Mouse (Mus musculus) intestine, embryonic 14.5 days (tissue): ENCODE measurements around the gene Meis2. TPM values are rescaled to one million over a fixed set of nuclear protein-coding genes. Genes with fewer than 3 reads are reported as not detected.

ENCODE experiments used
- ATAC-seq: fragments of 200-750 bp; cut with Nextera tagmentation; replicated peaks from 2 replicates; pipeline ENCODE4 v1.8.0; 2017; ENCODE audit warnings: low read depth, moderate number of reproducible peaks, moderate TSS enrichment, moderate library complexity; ENCODE audit not compliant: low FRiP score, low TSS enrichment
- DNase-seq: peaks from one replicate; pipeline ENCODE4 v3.0.0-alpha.2; 2018; ENCODE audit warnings: low spot score
- H3K27ac ChIP-seq: fragments of 300-500 bp; sonication (generic); 2 replicates; pipeline ENCODE4 v1.5.1; 2014; ENCODE audit warnings: low read depth, mild to moderate bottlenecking, control low read depth
- H3K27me3 ChIP-seq: fragments of 300-500 bp; sonication (generic); replicated peaks from 2 replicates; pipeline ENCODE4 v1.6.1; 2014; ENCODE audit warnings: low read length, control low read depth; ENCODE audit not compliant: control insufficient read depth, insufficient read depth
- H3K36me3 ChIP-seq: fragments of 300-500 bp; sonication (generic); 2 replicates; pipeline ENCODE4 v1.6.1; 2014; ENCODE audit warnings: low read length, control low read depth; ENCODE audit not compliant: control insufficient read depth, insufficient read depth
- H3K4me1 ChIP-seq: fragments of 300-500 bp; sonication (generic); replicated peaks from 2 replicates; pipeline ENCODE4 v1.6.1; 2014; ENCODE audit warnings: low read length, control low read depth, mixed read lengths; ENCODE audit not compliant: control insufficient read depth, insufficient read depth
- H3K4me2 ChIP-seq: fragments of 300-500 bp; sonication (generic); 2 replicates; pipeline ENCODE4 v1.6.1; 2014; ENCODE audit warnings: low read length
- H3K4me3 ChIP-seq: fragments of 300-500 bp; sonication (generic); 2 replicates; pipeline ENCODE4 v1.5.1; 2014; ENCODE audit warnings: low read depth, low read length, control low read depth, mixed read lengths
- H3K9ac ChIP-seq: fragments of 300-500 bp; sonication (generic); 2 replicates; pipeline ENCODE4 v1.6.1; 2014; ENCODE audit warnings: mild to moderate bottlenecking, low read length
- H3K9me3 ChIP-seq: fragments of 300-500 bp; sonication (generic); 2 replicates; pipeline ENCODE4 v1.6.1; 2016; ENCODE audit warnings: low read length, control low read depth; ENCODE audit not compliant: control insufficient read depth
- WGBS: fragments of 180-500 bp; shearing (Covaris S2); extraction: QIAGEN DNeasy Blood & Tissue Kit; methylation state at CpG from one replicate; pipeline ENCODE4 v1.1.7; 2014; 5-methylcytosine and 5-hydroxymethylcytosine counted together
- polyA plus RNA-seq: library from polyadenylated mRNA; unstranded; fragments of >200 nt; fragmentation: Nextera tagmentation; extraction: Ambion mirVana; gene quantifications from 2 replicates; pipeline ENCODE4 v1.2.1, GENCODE M21; 2014

The Meis2 gene
- polyA plus RNA-seq, 1 experiment from 2014 or later: 67.3 TPM

DNA sequence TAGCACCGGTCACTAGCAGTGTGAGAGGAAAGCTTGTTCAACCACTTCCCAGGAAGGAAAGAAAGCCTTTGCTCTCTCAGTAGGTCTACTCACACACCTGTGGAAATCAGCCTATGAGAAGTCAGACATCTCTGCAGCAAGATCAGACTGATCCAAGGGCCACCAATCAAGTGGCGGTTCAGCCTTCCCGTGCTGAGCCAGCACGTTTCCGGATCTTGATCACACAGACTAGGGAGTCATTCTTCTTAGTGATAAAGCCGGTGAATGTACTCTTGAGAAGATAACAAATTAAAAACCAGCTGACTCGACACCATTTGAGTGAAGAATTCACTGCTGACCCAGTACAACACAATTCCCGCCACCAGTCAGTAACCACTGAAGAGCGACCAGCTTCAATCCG is 50.1 kb downstream of the Meis2 start:
- Histone ChIP-seq H3K9ac (no peak overlapping the region), H3K4me3 (no peak overlapping the region), H3K9me3 (no peaks in the 10 kb centered on the region), H3K36me3 (peaks cover 40% of the 10 kb centered on the region), H3K27me3 (no peaks in the 10 kb centered on the region), H3K4me1 (peaks cover 7% of the 10 kb centered on the region; the same call in 1 of the 2 replicates), H3K27ac (no peak overlapping the region), H3K4me2 (no peak overlapping the region)
- no peak for ATAC-seq
- WGBS: 80% methylated on average over 10 of the region's 10 CpGs
- DNase-seq: no peak

DNA sequence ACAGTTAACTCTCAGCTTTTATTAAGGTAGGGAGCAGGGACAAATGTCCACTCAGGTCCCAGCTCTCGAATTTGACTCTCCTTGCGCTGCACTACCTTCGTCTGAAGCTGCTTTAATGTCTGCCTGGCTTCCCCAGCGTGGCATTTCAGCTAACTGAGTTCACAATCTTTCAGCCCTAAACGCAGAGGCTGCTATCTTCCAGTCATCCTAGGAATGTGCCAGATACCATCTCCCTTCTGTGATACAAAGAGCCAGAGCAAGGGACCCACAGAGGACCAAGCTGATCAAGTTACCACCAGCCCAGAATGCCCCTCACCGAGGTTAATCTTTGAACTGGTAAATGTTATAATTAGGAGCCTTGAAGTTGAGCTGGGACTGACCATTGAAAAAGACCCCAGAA is 55.2 kb downstream of the Meis2 start:
- Histone ChIP-seq H3K27me3 (no peaks in the 10 kb centered on the region), H3K4me1 (peaks cover 15% of the 10 kb centered on the region), H3K9ac (no peak overlapping the region), H3K27ac (no peak overlapping the region), H3K4me3 (no peak overlapping the region), H3K36me3 (peaks cover 39% of the 10 kb centered on the region), H3K9me3 (no peaks in the 10 kb centered on the region), H3K4me2 (no peak overlapping the region)
- DNase-seq: no peak
- 24% methylated on average over 6 of the region's 6 CpGs for WGBS
- ATAC-seq: no peak

DNA sequence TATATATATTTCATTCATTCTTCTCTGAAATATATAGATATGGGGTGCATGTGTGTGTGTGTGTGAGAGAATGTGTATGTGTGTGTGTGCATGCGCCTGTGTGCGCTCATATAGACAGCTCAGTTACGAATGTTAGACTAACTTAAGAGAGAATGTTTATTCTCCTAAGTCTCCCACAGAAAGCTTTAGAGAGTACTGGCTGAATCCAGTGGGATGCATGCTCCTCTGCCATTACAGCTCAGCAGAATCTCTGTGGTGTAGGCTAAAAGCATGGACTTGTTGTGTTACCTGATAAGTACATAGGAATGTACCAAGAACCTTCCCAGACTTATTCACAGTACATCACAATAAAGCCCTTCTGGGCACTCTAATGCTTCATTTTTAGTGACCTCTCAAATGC is 55.6 kb downstream of the Meis2 start:
- Histone ChIP-seq H3K4me3 (no peak overlapping the region), H3K27ac (no peak overlapping the region), H3K9me3 (no peaks in the 10 kb centered on the region), H3K4me1 (peaks cover 15% of the 10 kb centered on the region), H3K36me3 (peaks cover 40% of the 10 kb centered on the region; the same call in 1 of the 2 replicates), H3K4me2 (no peak overlapping the region), H3K27me3 (no peaks in the 10 kb centered on the region), H3K9ac (no peak overlapping the region)
- no peak for DNase-seq
- WGBS: 35% methylated on average over 3 of the region's 3 CpGs
- no peak for ATAC-seq

DNA sequence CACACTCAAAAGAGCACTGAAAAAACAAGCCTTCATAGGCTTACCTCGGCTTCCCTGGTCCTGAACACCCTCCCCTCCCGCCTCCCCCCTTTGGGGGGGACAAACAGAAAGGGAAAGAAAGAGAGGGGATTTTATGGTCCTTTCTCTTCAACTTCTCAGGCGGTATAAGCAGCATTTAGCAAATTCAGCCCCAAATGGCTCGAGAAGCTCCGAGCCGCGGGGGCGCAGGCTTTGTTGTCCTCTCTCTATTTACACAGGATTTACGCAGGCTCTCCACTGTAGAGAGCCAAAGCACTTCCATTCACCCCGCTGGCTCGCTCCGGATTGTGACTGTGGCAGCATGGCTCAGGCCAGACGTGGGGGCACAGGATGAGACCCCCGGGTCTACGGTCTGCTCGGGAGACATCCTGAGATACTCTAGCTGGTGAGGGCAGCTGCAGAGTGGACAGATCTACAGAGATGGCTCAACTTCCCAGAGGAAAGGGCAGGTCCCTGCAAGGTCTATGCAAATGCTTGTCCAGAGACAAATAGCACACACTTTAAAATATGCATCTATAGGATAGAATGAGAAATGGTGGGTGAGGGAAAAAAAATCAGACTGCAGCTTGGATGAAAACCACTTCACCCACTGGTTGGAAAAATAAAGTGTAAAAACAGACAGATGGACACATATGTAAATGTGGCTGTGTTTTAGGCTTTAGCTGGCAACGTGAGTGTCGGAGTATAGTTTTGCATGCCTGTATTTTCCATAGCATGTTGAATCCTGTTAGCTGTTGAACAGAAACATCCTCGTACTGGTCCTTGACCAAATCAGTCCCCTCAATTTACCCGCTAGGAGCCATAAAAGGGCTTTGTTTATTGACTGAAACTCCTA is 56.3 kb downstream of the Meis2 start:
- Histone ChIP-seq H3K4me3 (no peak overlapping the region), H3K27ac (no peak overlapping the region), H3K36me3 (peaks cover 40% of the 10 kb centered on the region), H3K9me3 (no peaks in the 10 kb centered on the region), H3K4me2 (peak overlapping the region; percentile 28), H3K4me1 (peaks cover 18% of the 10 kb centered on the region), H3K27me3 (no peaks in the 10 kb centered on the region), H3K9ac (no peak overlapping the region)
- ATAC-seq (no peak; the same call in 1 of the 2 replicates), DNase-seq (no peak)
- WGBS: 26% methylated on average over 20 of the region's 20 CpGs

DNA sequence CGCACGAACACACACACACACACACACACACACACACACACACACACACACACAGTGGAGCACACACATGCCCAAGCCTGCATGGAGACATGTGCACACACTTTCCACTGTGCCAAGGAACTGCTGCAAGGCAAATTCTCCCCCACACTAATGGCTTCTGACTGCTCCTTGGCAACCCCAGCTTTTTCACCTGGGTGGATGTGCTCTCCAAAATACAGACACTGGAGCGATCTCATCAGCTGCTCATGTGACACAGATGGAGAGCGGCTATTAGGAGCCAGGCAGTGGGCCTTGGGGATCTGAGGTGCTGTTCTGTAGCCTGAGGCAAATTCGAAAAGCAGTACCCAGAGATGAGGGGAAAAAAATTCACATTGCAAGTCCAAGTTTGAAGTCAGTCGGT is 63.3 kb downstream of the Meis2 start:
- Histone ChIP-seq H3K9me3 (no peaks in the 10 kb centered on the region), H3K27me3 (no peaks in the 10 kb centered on the region), H3K9ac (no peak overlapping the region), H3K4me3 (no peak overlapping the region), H3K27ac (no peak overlapping the region), H3K36me3 (peaks cover 63% of the 10 kb centered on the region), H3K4me1 (peaks cover 23% of the 10 kb centered on the region; the same call in 1 of the 2 replicates), H3K4me2 (no peak overlapping the region)
- DNase-seq: no peak
- WGBS: 61% methylated on average over 6 of the region's 6 CpGs
- ATAC-seq: 0 out of 2 replicates have a peak, but pooled peaks have one; percentile 20

DNA sequence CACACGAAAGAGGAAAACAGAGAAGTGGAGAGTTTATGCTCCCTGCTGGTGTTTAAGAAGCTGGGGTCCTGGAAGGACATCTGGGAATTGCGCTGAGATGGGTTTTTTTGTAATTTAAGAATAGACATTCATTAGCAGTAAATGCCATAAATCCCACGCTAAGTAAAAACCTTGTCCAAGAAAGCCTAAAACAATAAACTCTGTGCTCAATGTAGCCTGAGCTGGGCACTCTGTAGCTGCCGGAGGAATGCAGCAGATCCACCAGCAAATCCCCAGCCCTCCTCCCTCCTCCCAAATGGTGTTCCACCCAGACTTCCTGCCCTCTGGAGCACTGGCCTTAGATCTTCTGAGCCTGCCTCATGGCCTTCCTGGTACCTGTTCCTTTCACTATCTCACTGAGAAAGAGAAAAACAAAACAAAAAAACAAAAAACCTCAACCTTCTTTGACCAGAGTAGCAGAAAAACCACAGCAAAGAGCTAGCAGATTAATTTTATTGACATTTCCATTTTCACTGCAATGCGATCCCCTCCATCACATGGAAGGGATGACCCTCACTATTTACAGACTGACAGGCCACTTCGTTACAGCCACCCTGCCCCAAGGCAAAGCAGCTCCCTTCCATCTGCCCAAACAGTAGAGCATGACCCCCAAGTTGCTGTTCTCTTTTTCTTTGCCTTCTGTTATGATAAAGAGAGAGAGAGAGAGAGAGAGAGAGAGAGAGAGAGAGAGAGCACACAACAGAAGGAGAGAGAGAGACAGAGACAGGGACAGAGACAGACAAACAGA is 64.1 kb downstream of the Meis2 start:
- no peaks in the 10 kb centered on the region for H3K27me3 ChIP-seq
- ATAC-seq: no peak
- 18% methylated on average over 6 of the region's 6 CpGs for WGBS

DNA sequence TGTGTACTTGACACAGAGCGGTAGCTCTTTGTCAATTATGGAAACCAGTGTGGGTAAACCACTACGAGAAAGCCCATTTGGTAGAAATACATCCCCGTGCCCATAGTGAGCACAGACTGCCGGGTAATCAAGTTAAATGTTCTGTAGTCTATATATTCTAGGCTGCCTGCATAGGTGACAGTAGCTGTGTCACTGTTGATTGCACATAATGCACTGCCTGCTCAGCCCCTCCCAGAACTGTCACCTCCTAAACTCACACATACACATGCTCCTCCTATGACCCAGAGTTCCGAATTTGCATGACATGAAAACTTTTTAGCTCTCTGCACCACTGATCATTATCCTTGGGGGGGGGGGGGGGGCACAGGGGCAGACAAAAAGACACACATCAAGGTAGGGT is 65.1 kb downstream of the Meis2 start:
- no peak overlapping the region for H3K27ac ChIP-seq
- no peak overlapping the region for H3K9ac ChIP-seq
- ATAC-seq: no peak
- H3K9me3 ChIP-seq: no peaks in the 10 kb centered on the region
- H3K27me3 ChIP-seq: no peaks in the 10 kb centered on the region
- peaks cover 23% of the 10 kb centered on the region; the same call in 1 of the 2 replicates for H3K4me1 ChIP-seq
- no peak for DNase-seq
- H3K4me3 ChIP-seq: no peak overlapping the region
- peaks cover 68% of the 10 kb centered on the region for H3K36me3 ChIP-seq
- no peak overlapping the region for H3K4me2 ChIP-seq
- WGBS: 79% methylated on average over 5 of the region's 5 CpGs

More for the DNA sequence above, 64.1 kb downstream of the Meis2 start:
- H3K4me2 ChIP-seq: no peak overlapping the region
- no peak overlapping the region for H3K27ac ChIP-seq
- DNase-seq: no peak
- no peaks in the 10 kb centered on the region for H3K9me3 ChIP-seq
- H3K9ac ChIP-seq: no peak overlapping the region
- peaks cover 23% of the 10 kb centered on the region; the same call in 1 of the 2 replicates for H3K4me1 ChIP-seq
- peaks cover 66% of the 10 kb centered on the region for H3K36me3 ChIP-seq
- H3K4me3 ChIP-seq: no peak overlapping the region

DNA sequence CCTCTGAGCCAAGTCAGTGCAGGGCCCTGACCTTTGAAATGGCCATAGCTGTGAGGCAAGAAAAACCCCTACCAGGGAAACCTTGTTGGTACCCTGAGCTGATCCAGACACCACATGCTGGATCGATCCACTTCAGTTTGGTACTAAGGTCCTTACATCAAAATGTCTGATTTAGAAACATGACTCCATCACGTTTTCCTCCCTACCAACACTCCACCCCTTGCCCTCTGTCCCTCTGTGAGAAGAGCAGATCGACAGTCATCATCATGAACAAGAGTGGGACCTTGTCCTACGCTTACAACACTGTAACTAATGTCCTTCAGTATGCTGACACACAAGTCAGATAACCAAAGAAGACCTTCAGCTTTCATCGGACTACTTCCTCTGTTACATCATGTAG is 66.8 kb downstream of the Meis2 start:
- Histone ChIP-seq H3K4me1 (peaks cover 17% of the 10 kb centered on the region; the same call in 1 of the 2 replicates), H3K9me3 (no peaks in the 10 kb centered on the region), H3K36me3 (peaks cover 61% of the 10 kb centered on the region), H3K4me2 (no peak overlapping the region), H3K27me3 (no peaks in the 10 kb centered on the region), H3K4me3 (no peak overlapping the region), H3K9ac (no peak overlapping the region), H3K27ac (no peak overlapping the region)
- ATAC-seq (no peak), DNase-seq (no peak)
- whole genome bisulfite sequencing: 81% methylated on average over 5 of the region's 5 CpGs
